Mouse (Mus musculus) MEL (cell line): ENCODE results near the gene Esam. TPM values are rescaled to one million over a fixed set of nuclear protein-coding genes. Genes with fewer than 3 reads are reported as not detected.

ENCODE experiments used
- DNase-seq: peaks from one replicate; pipeline ENCODE4 v3.0.0; 2011; ENCODE audit warnings: low read depth, low spot score
- H3K27ac ChIP-seq: 2 replicates; pipeline ENCODE4 v1.5.1; 2012; ENCODE audit warnings: low read depth, mild to moderate bottlenecking, control low read depth, low read length, moderate library complexity; ENCODE audit not compliant: control insufficient read depth
- H3K27me3 ChIP-seq, 2 experiments: fragments of 150-350 bp in 1 of 2; sonication (generic) in 1 of 2; 2 replicates each; pipeline ENCODE4 v1.6.1; 2012; ENCODE audit warnings: low read length in 2 of 2, mild to moderate bottlenecking in 2 of 2, improper control_type of control experiment in 1 of 2, moderate library complexity in 1 of 2; ENCODE audit not compliant: insufficient read depth in 2 of 2, control insufficient read depth in 1 of 2
- H3K36me3 ChIP-seq, 2 experiments: 2 replicates each; pipeline ENCODE4 v1.6.1; 2012 to 2014; ENCODE audit warnings: low read length in 2 of 2, improper control_type of control experiment in 1 of 2, inconsistent platforms in 1 of 2, mild to moderate bottlenecking in 1 of 2; ENCODE audit not compliant: insufficient read depth in 2 of 2, control insufficient read depth in 1 of 2
- H3K4me1 ChIP-seq, 2 experiments: fragments of 150-350 bp in 1 of 2; sonication (generic) in 1 of 2; 2 replicates each; pipeline ENCODE4 v1.6.1; 2012; ENCODE audit warnings: low read length in 2 of 2, improper control_type of control experiment in 1 of 2, mild to moderate bottlenecking in 1 of 2; ENCODE audit not compliant: insufficient read depth in 2 of 2, control insufficient read depth in 1 of 2
- H3K4me3 ChIP-seq, 2 experiments: fragments of 150-350 bp in 1 of 2; sonication (generic) in 1 of 2; 2 replicates each; pipeline ENCODE4 v1.5.1; 2012; ENCODE audit warnings: low read depth in 2 of 2, low read length in 2 of 2, mild to moderate bottlenecking in 2 of 2, moderate library complexity in 2 of 2, control low read depth in 1 of 2, improper control_type of control experiment in 1 of 2; ENCODE audit not compliant: control insufficient read depth in 1 of 2, insufficient read depth in 1 of 2
- H3K79me2 ChIP-seq: 2 replicates; pipeline ENCODE4 v1.6.1; 2012; ENCODE audit warnings: mild to moderate bottlenecking, low read length, moderate library complexity; ENCODE audit not compliant: control insufficient read depth, poor library complexity, insufficient read depth
- H3K9ac ChIP-seq: 2 replicates; pipeline ENCODE4 v1.6.1; 2012; ENCODE audit warnings: low read depth, mild to moderate bottlenecking, control low read depth, low read length, moderate library complexity; ENCODE audit not compliant: control insufficient read depth, poor library complexity, severe bottlenecking
- H3K9me3 ChIP-seq: fragments of 150-350 bp; sonication (generic); replicated peaks from 2 replicates; pipeline ENCODE4 v1.6.1; 2012; ENCODE audit warnings: mild to moderate bottlenecking, low read length, improper control_type of control experiment, moderate library complexity; ENCODE audit not compliant: insufficient read depth
- CTCF ChIP-seq, 3 experiments: IDR thresholded peaks in 2 of 3; conservative IDR thresholded peaks in 1 of 3; 2 replicates each; pipeline ENCODE4 v1.5.1; 2011 to 2012; ENCODE audit warnings: low read length in 3 of 3, low read depth in 2 of 3, mild to moderate bottlenecking in 2 of 3, improper control_type of control experiment in 1 of 3, inconsistent platforms in 1 of 3, mixed read lengths in 1 of 3, moderate library complexity in 1 of 3; ENCODE audit not compliant: control insufficient read depth in 1 of 3, insufficient read depth in 1 of 3, poor library complexity in 1 of 3, severe bottlenecking in 1 of 3
- E2F4 ChIP-seq: IDR thresholded peaks from 2 replicates; pipeline ENCODE4 v1.6.1; 2011; ENCODE audit warnings: low read depth, low read length, improper control_type of control experiment, borderline replicate concordance
- ELF1 ChIP-seq: IDR thresholded peaks from 2 replicates; pipeline ENCODE4 v1.6.1; 2014; ENCODE audit warnings: low read depth, mild to moderate bottlenecking, inconsistent platforms, low read length, improper control_type of control experiment, moderate library complexity
- EP300 ChIP-seq, 2 experiments: IDR thresholded peaks; 2 replicates each; pipeline ENCODE4 v1.6.1; 2011; ENCODE audit warnings: improper control_type of control experiment in 2 of 2, low read length in 2 of 2, low read depth in 1 of 2, mild to moderate bottlenecking in 1 of 2
- ETS1 ChIP-seq: IDR thresholded peaks from 2 replicates; pipeline ENCODE4 v1.6.1; 2012; ENCODE audit warnings: low read depth, mild to moderate bottlenecking, inconsistent platforms, low read length, improper control_type of control experiment, moderate library complexity
- GABPA ChIP-seq: IDR thresholded peaks from 2 replicates; pipeline ENCODE4 v1.6.1; 2012; ENCODE audit warnings: low read depth, mild to moderate bottlenecking, inconsistent platforms, low read length, improper control_type of control experiment, moderate library complexity
- GATA1 ChIP-seq: IDR thresholded peaks from 2 replicates; pipeline ENCODE4 v1.6.1; 2011; ENCODE audit warnings: low read depth, low read length, improper control_type of control experiment
- HCFC1 ChIP-seq: IDR thresholded peaks from 2 replicates; pipeline ENCODE4 v1.6.1; 2012; ENCODE audit warnings: low read depth, mild to moderate bottlenecking, inconsistent platforms, low read length, improper control_type of control experiment, moderate library complexity
- JUND ChIP-seq: IDR thresholded peaks from 2 replicates; pipeline ENCODE4 v1.6.1; 2011; ENCODE audit warnings: low read depth, mild to moderate bottlenecking, improper control_type of control experiment, low read length
- KAT2A ChIP-seq: conservative IDR thresholded peaks from 2 replicates; pipeline ENCODE4 v1.6.1; 2012; ENCODE audit warnings: low read depth, low read length, improper control_type of control experiment, inconsistent platforms
- MAFK ChIP-seq: IDR thresholded peaks from 2 replicates; pipeline ENCODE4 v1.6.1; 2011; ENCODE audit warnings: low read depth, mild to moderate bottlenecking, low read length, improper control_type of control experiment, borderline replicate concordance
- MAX ChIP-seq: IDR thresholded peaks from 2 replicates; pipeline ENCODE4 v1.6.1; 2011; ENCODE audit warnings: low read length, improper control_type of control experiment
- MAZ ChIP-seq: IDR thresholded peaks from 2 replicates; pipeline ENCODE4 v1.6.1; 2012; ENCODE audit warnings: low read depth, mild to moderate bottlenecking, inconsistent platforms, low read length, improper control_type of control experiment
- MEF2A ChIP-seq: IDR thresholded peaks from 2 replicates; pipeline ENCODE4 v1.6.1; 2014; ENCODE audit warnings: low read depth, mild to moderate bottlenecking, inconsistent platforms, low read length, improper control_type of control experiment; ENCODE audit not compliant: poor library complexity, insufficient replicate concordance, severe bottlenecking; ENCODE audit errors: extremely low read depth
- MXI1 ChIP-seq: IDR thresholded peaks from 2 replicates; pipeline ENCODE4 v1.6.1; 2011; ENCODE audit warnings: mild to moderate bottlenecking, low read depth, low read length, improper control_type of control experiment
- MYB ChIP-seq: IDR thresholded peaks from 2 replicates; pipeline ENCODE4 v1.6.1; 2011; ENCODE audit warnings: mild to moderate bottlenecking, low read depth, low read length, improper control_type of control experiment
- MYC ChIP-seq: IDR thresholded peaks from 2 replicates; pipeline ENCODE4 v1.6.1; 2011; ENCODE audit warnings: low read depth, mild to moderate bottlenecking, low read length, improper control_type of control experiment, moderate library complexity
- NELFE ChIP-seq: IDR thresholded peaks from 2 replicates; pipeline ENCODE4 v1.6.1; 2011; ENCODE audit warnings: low read depth, low read length, improper control_type of control experiment
- NRF1 ChIP-seq: IDR thresholded peaks from 2 replicates; pipeline ENCODE4 v1.6.1; 2014; ENCODE audit warnings: low read depth, mild to moderate bottlenecking, inconsistent platforms, low read length, improper control_type of control experiment, moderate library complexity; ENCODE audit not compliant: poor library complexity, insufficient read depth, severe bottlenecking
- POLR2A ChIP-seq, 2 experiments: IDR thresholded peaks; 2 replicates each; pipeline ENCODE4 v1.6.1; 2011 to 2012; ENCODE audit warnings: low read length in 2 of 2, mild to moderate bottlenecking in 2 of 2, control low read depth in 1 of 2, improper control_type of control experiment in 1 of 2, low read depth in 1 of 2, moderate library complexity in 1 of 2; ENCODE audit not compliant: control insufficient read depth in 1 of 2, insufficient read depth in 1 of 2, poor library complexity in 1 of 2
- POLR2AphosphoS2 ChIP-seq: IDR thresholded peaks from 2 replicates; pipeline ENCODE4 v1.6.1; 2011; ENCODE audit warnings: low read length, improper control_type of control experiment
- POLR2AphosphoS5 ChIP-seq: IDR thresholded peaks from 2 replicates; pipeline ENCODE4 v1.6.1; 2012; ENCODE audit warnings: low read depth, borderline replicate concordance, mild to moderate bottlenecking, inconsistent platforms, low read length, moderate library complexity, mixed read lengths
- RAD21 ChIP-seq: IDR thresholded peaks from 2 replicates; pipeline ENCODE4 v1.6.1; 2011; ENCODE audit warnings: mild to moderate bottlenecking, low read depth, low read length, improper control_type of control experiment
- RCOR1 ChIP-seq: IDR thresholded peaks from 2 replicates; pipeline ENCODE4 v1.6.1; 2012; ENCODE audit warnings: low read depth, mild to moderate bottlenecking, inconsistent platforms, low read length, improper control_type of control experiment
- SIN3A ChIP-seq: IDR thresholded peaks from 2 replicates; pipeline ENCODE4 v1.6.1; 2012; ENCODE audit warnings: low read length, improper control_type of control experiment, inconsistent platforms
- TAL1 ChIP-seq: IDR thresholded peaks from 2 replicates; pipeline ENCODE4 v1.6.1; 2012; ENCODE audit warnings: mild to moderate bottlenecking, inconsistent platforms, low read length, moderate library complexity, mixed read lengths
- TBP ChIP-seq: IDR thresholded peaks from 2 replicates; pipeline ENCODE4 v1.8.0; 2011; ENCODE audit warnings: low read depth, low read length, improper control_type of control experiment
- TCF12 ChIP-seq: IDR thresholded peaks from 2 replicates; pipeline ENCODE4 v1.6.1; 2014; ENCODE audit warnings: low read depth, mild to moderate bottlenecking, inconsistent platforms, low read length, improper control_type of control experiment, moderate library complexity
- USF2 ChIP-seq, 2 experiments: IDR thresholded peaks; 2 replicates each; pipeline ENCODE4 v1.6.1; 2011 to 2012; ENCODE audit warnings: improper control_type of control experiment in 2 of 2, low read length in 2 of 2, borderline replicate concordance in 1 of 2, inconsistent platforms in 1 of 2, low read depth in 1 of 2, mild to moderate bottlenecking in 1 of 2; ENCODE audit not compliant: insufficient read depth in 1 of 2
- ZC3H11A ChIP-seq: IDR thresholded peaks from 2 replicates; pipeline ENCODE4 v1.6.1; 2012; ENCODE audit warnings: low read depth, mild to moderate bottlenecking, inconsistent platforms, low read length, improper control_type of control experiment
- ZMIZ1 ChIP-seq: IDR thresholded peaks from 2 replicates; pipeline ENCODE4 v1.6.1; 2012; ENCODE audit warnings: low read depth, mild to moderate bottlenecking, inconsistent platforms, low read length, improper control_type of control experiment, moderate library complexity
- ZNF384 ChIP-seq: IDR thresholded peaks from 2 replicates; pipeline ENCODE4 v1.6.1; 2012; ENCODE audit warnings: low read depth, mild to moderate bottlenecking, inconsistent platforms, low read length, improper control_type of control experiment
- polyA plus RNA-seq, 2 experiments: library from polyadenylated mRNA; stranded (reverse) in 1 of 2; unstranded in 1 of 2; fragments of >175 nt in 1 of 2; fragments of >200 nt in 1 of 2; gene quantifications; 2 replicates each; pipeline versions ENCODE4 v1.2.1 to v1.2.4; 2012; ENCODE audit warnings: low replicate concordance in 2 of 2, low read depth in 1 of 2; ENCODE audit not compliant: insufficient read length in 2 of 2, insufficient read depth in 1 of 2, missing spikeins in 1 of 2
- total RNA-seq: library from RNA; depleted of rRNA; stranded (reverse); fragments of 300-350 nt; gene quantifications from 2 replicates; pipeline ENCODE4 v1.2.3, GENCODE M21; 2012

The Esam gene
- total and polyA plus RNA-seq, 3 experiments: 0.23 to 0.89 TPM; not detected in 1

GRCm38 (mm10) chr9:37567019-37567418 lies 39.1 kb downstream of the Esam start:
- Histone ChIP-seq H3K79me2 (no peaks in the 10 kb centered on the region), H3K4me3 (peak overlapping the region in 1 of 2 experiments; percentile 72; a peak in 3 of 4 replicates)
- TF ChIP-seq ELF1 (no peak), SIN3A (peak; percentile 54), NELFE (peak; percentile 32; the same call in 1 of the 2 replicates), POLR2AphosphoS2 (no peak), ZMIZ1 (peak; percentile 14; the same call in 1 of the 2 replicates), E2F4 (no peak), POLR2A (IDR thresholded peaks at IDR 0.05; ENCODE audit: control insufficient read depth in 1 of 2, insufficient read depth in 1 of 2, low read depth in 1 of 2, low read length in 2 of 2, poor library complexity in 1 of 2) (no peak), ETS1 (peak; percentile 79), RCOR1 (peak; percentile 53; the same call in 1 of the 2 replicates), POLR2AphosphoS5 (no peak), MAZ (0 out of 2 replicates have a peak, but pooled peaks have one; percentile 2), MYC (0 out of 2 replicates have a peak, but pooled peaks have one; percentile 34), ZNF384 (peak; percentile 88), ZC3H11A (no peak), EP300 (IDR thresholded peaks at IDR 0.05; ENCODE audit: low read depth in 1 of 2, low read length in 2 of 2) (peak; percentile 98), NRF1 (no peak), CTCF (IDR thresholded peaks at IDR 0.05 in 2 of 3, conservative IDR thresholded peaks at IDR 0.05 in 1 of 3; ENCODE audit: control insufficient read depth in 1 of 3, insufficient read depth in 1 of 3, low read depth in 2 of 3, low read length in 3 of 3, poor library complexity in 1 of 3, severe bottlenecking in 1 of 3) (no peak), TAL1 (peak; percentile 98), MAX (0 out of 2 replicates have a peak, but pooled peaks have one; percentile 34), MEF2A (no peak), USF2 (IDR thresholded peaks at IDR 0.05; ENCODE audit: borderline replicate concordance in 1 of 2, insufficient read depth in 1 of 2, low read depth in 1 of 2, low read length in 2 of 2) (no peak), GABPA (no peak), RAD21 (no peak), TBP (peak; percentile 62), KAT2A (no peak), GATA1 (peak; percentile 93), HCFC1 (no peak), TCF12 (peak; percentile 96), MXI1 (no peak), MAFK (no peak), JUND (0 out of 2 replicates have a peak, but pooled peaks have one; percentile 26), MYB (peak; percentile 88)
- TF ChIP-seq, all 39 proteins: peak for 16
- Histone ChIP-seq H3K27me3 (no peaks in the 10 kb centered on the region), H3K9me3 (no peaks in the 10 kb centered on the region), H3K4me1 (peaks cover 40 to 47% of the 10 kb centered on the region in 2 experiments), H3K27ac (peak overlapping the region; percentile 83), H3K36me3 (peaks cover 0 to 68% of the 10 kb centered on the region in 2 experiments; a peak in 2 of 4 replicates), H3K9ac (peak overlapping the region; percentile 67; the same call in 1 of the 2 replicates)
- DNase-seq: peak; percentile 79
